Mouse (Mus musculus): ENCODE measurements around the gene Phtf2.
"Not testable (repeated sequence)": the region's sequence is repeated elsewhere in the genome, so short reads cannot be mapped to it uniquely, and the experiment has no call there.

Gene Phtf2

GRCm38 (mm10) chr5:20821647-20822046 lies 60.3 kb downstream of the Phtf2 start:
- Histone ChIP-seq H3K4me3 (replicated peaks; ENCODE audit: low read length) (no peak overlapping the region), H3K36me3 (ENCODE audit: insufficient read depth, low read length) (no peaks in the 10 kb centered on the region), H3K9me3 (ENCODE audit: low read length) (no peaks in the 10 kb centered on the region), H3K4me1 (replicated peaks; ENCODE audit: low read depth, low read length) (peaks cover 11% of the 10 kb centered on the region), H3K27me3 (ENCODE audit: insufficient read depth, low read length) (no peaks in the 10 kb centered on the region)
- TF ChIP-seq CTCF (conservative IDR thresholded peaks at IDR 0.05; ENCODE audit: low read length) (no peak), POU5F1 (IDR thresholded peaks at IDR 0.05; ENCODE audit: borderline replicate concordance, low read length) (no peak), NANOG (IDR thresholded peaks at IDR 0.05; ENCODE audit: borderline replicate concordance, low read length) (no peak)

GRCm38 (mm10) chr5:20821122-20821521 lies 60.8 kb downstream of the Phtf2 start:
- Histone ChIP-seq H3K4me1 (replicated peaks; ENCODE audit: low read depth, low read length) (peaks cover 11% of the 10 kb centered on the region), H3K9me3 (ENCODE audit: low read length) (no peaks in the 10 kb centered on the region), H3K27me3 (ENCODE audit: insufficient read depth, low read length) (no peaks in the 10 kb centered on the region), H3K4me3 (replicated peaks; ENCODE audit: low read length) (no peak overlapping the region), H3K36me3 (ENCODE audit: insufficient read depth, low read length) (no peaks in the 10 kb centered on the region)
- no peak for TF ChIP-seq POU5F1 (IDR thresholded peaks at IDR 0.05; ENCODE audit: borderline replicate concordance, low read length)
- no peak for TF ChIP-seq CTCF (conservative IDR thresholded peaks at IDR 0.05; ENCODE audit: low read length)
- no peak for TF ChIP-seq NANOG (IDR thresholded peaks at IDR 0.05; ENCODE audit: borderline replicate concordance, low read length)

GRCm38 (mm10) chr5:20815094-20815493 lies 66.8 kb downstream of the Phtf2 start:
- Histone ChIP-seq H3K9me3 (ENCODE audit: low read length) (no peaks in the 10 kb centered on the region), H3K4me1 (replicated peaks; ENCODE audit: low read depth, low read length) (peaks cover 6% of the 10 kb centered on the region), H3K36me3 (ENCODE audit: insufficient read depth, low read length) (peaks cover 3% of the 10 kb centered on the region; the same call in 1 of the 2 replicates), H3K4me3 (replicated peaks; ENCODE audit: low read length) (no peak overlapping the region), H3K27me3 (ENCODE audit: insufficient read depth, low read length) (no peaks in the 10 kb centered on the region)
- TF ChIP-seq CTCF (conservative IDR thresholded peaks at IDR 0.05; ENCODE audit: low read length) (no peak), NANOG (IDR thresholded peaks at IDR 0.05; ENCODE audit: borderline replicate concordance, low read length) (no peak), POU5F1 (IDR thresholded peaks at IDR 0.05; ENCODE audit: borderline replicate concordance, low read length) (no peak)

GRCm38 (mm10) chr5:20810449-20810848 lies 71.5 kb downstream of the Phtf2 start:
- Histone ChIP-seq H3K27me3 (ENCODE audit: insufficient read depth, low read length) (no peaks in the 10 kb centered on the region), H3K4me3 (replicated peaks; ENCODE audit: low read length) (no peak overlapping the region), H3K4me1 (replicated peaks; ENCODE audit: low read depth, low read length) (no peaks in the 10 kb centered on the region), H3K9me3 (ENCODE audit: low read length) (no peaks in the 10 kb centered on the region), H3K36me3 (ENCODE audit: insufficient read depth, low read length) (peaks cover 17% of the 10 kb centered on the region)
- no peak for TF ChIP-seq NANOG (IDR thresholded peaks at IDR 0.05; ENCODE audit: borderline replicate concordance, low read length)
- no peak for TF ChIP-seq POU5F1 (IDR thresholded peaks at IDR 0.05; ENCODE audit: borderline replicate concordance, low read length)
- no peak for TF ChIP-seq CTCF (conservative IDR thresholded peaks at IDR 0.05; ENCODE audit: low read length)

- no peaks in the 10 kb centered on the region for H3K27me3 ChIP-seq (ENCODE audit: insufficient read depth, low read length)
- H3K9me3 ChIP-seq (ENCODE audit: low read length): no peaks in the 10 kb centered on the region
These were observed 86.0 kb downstream of the Phtf2 start for GRCm38 (mm10) chr5:20795932-20796331.

GRCm38 (mm10) chr5:20791793-20792554 lies 90.0 kb downstream of the Phtf2 start:
- Histone ChIP-seq H3K4me1 (replicated peaks; ENCODE audit: low read depth, low read length) (peaks cover 18% of the 10 kb centered on the region), H3K9me3 (ENCODE audit: low read length) (no peaks in the 10 kb centered on the region), H3K36me3 (ENCODE audit: insufficient read depth, low read length) (peaks cover 48% of the 10 kb centered on the region), H3K4me3 (replicated peaks; ENCODE audit: low read length) (no peak overlapping the region), H3K27me3 (ENCODE audit: insufficient read depth, low read length) (no peaks in the 10 kb centered on the region)
- TF ChIP-seq NANOG (IDR thresholded peaks at IDR 0.05; ENCODE audit: borderline replicate concordance, low read length) (no peak), CTCF (conservative IDR thresholded peaks at IDR 0.05; ENCODE audit: low read length) (no peak), POU5F1 (IDR thresholded peaks at IDR 0.05; ENCODE audit: borderline replicate concordance, low read length) (no peak)

More at GRCm38 (mm10) chr5:20795932-20796331, 86.0 kb downstream of the Phtf2 start:
- Histone ChIP-seq H3K36me3 (ENCODE audit: insufficient read depth, low read length) (peaks cover 44% of the 10 kb centered on the region), H3K4me1 (replicated peaks; ENCODE audit: low read depth, low read length) (peaks cover 18% of the 10 kb centered on the region), H3K4me3 (replicated peaks; ENCODE audit: low read length) (no peak overlapping the region)
- TF ChIP-seq POU5F1 (IDR thresholded peaks at IDR 0.05; ENCODE audit: borderline replicate concordance, low read length): no peak
- no peak for TF ChIP-seq NANOG (IDR thresholded peaks at IDR 0.05; ENCODE audit: borderline replicate concordance, low read length)
- TF ChIP-seq CTCF (conservative IDR thresholded peaks at IDR 0.05; ENCODE audit: low read length): no peak

GRCm38 (mm10) chr5:20786471-20786870 lies 95.5 kb downstream of the Phtf2 start:
- H3K36me3 ChIP-seq (ENCODE audit: insufficient read depth, low read length): peaks cover 49% of the 10 kb centered on the region
- H3K4me1 ChIP-seq (replicated peaks; ENCODE audit: low read depth, low read length); H3K4me3 ChIP-seq (replicated peaks; ENCODE audit: low read length); H3K27me3 ChIP-seq (ENCODE audit: insufficient read depth, low read length); H3K9me3 ChIP-seq (ENCODE audit: low read length): not testable (repeated sequence)

GRCm38 (mm10) chr5:20781116-20781515 lies 100.8 kb downstream of the Phtf2 start:
- H3K27me3 ChIP-seq (ENCODE audit: insufficient read depth, low read length): no peaks in the 10 kb centered on the region
- peaks cover 11% of the 10 kb centered on the region for H3K4me1 ChIP-seq (replicated peaks; ENCODE audit: low read depth, low read length)
- TF ChIP-seq CTCF (conservative IDR thresholded peaks at IDR 0.05; ENCODE audit: low read length) (no peak), NANOG (IDR thresholded peaks at IDR 0.05; ENCODE audit: borderline replicate concordance, low read length) (no peak), POU5F1 (IDR thresholded peaks at IDR 0.05; ENCODE audit: borderline replicate concordance, low read length) (no peak)
- peaks cover 44% of the 10 kb centered on the region for H3K36me3 ChIP-seq (ENCODE audit: insufficient read depth, low read length)
- no peaks in the 10 kb centered on the region for H3K9me3 ChIP-seq (ENCODE audit: low read length)
- H3K4me3 ChIP-seq (replicated peaks; ENCODE audit: low read length): no peak overlapping the region

- Histone ChIP-seq H3K4me1 (replicated peaks; ENCODE audit: low read depth, low read length) (peaks cover 11% of the 10 kb centered on the region), H3K36me3 (ENCODE audit: insufficient read depth, low read length) (peaks cover 33% of the 10 kb centered on the region), H3K4me3 (replicated peaks; ENCODE audit: low read length) (no peak overlapping the region), H3K9me3 (ENCODE audit: low read length) (no peaks in the 10 kb centered on the region), H3K27me3 (ENCODE audit: insufficient read depth, low read length) (no peaks in the 10 kb centered on the region)
- TF ChIP-seq POU5F1 (IDR thresholded peaks at IDR 0.05; ENCODE audit: borderline replicate concordance, low read length): no peak
- no peak for TF ChIP-seq CTCF (conservative IDR thresholded peaks at IDR 0.05; ENCODE audit: low read length)
- TF ChIP-seq NANOG (IDR thresholded peaks at IDR 0.05; ENCODE audit: borderline replicate concordance, low read length): no peak
These were observed 102.7 kb downstream of the Phtf2 start for GRCm38 (mm10) chr5:20779191-20779590.

Data from E14TG2a.4 (cell line).